Mouse (Mus musculus) hindbrain, embryonic 11.5 days (tissue): ENCODE measurements around the gene Tmem121. TPM values are rescaled to one million over a fixed set of nuclear protein-coding genes. Genes with fewer than 3 reads are reported as not detected.

Experiments
- ATAC-seq: fragments of 200-750 bp; cut with Nextera tagmentation; 2 replicates; pipeline ENCODE4 v1.8.0; 2017; ENCODE audit warnings: mild to moderate bottlenecking, moderate TSS enrichment, moderate library complexity; ENCODE audit not compliant: low FRiP score
- DNase-seq: peaks from one replicate; pipeline ENCODE4 v3.0.0-alpha.2; 2015; ENCODE audit warnings: low spot score
- H3K27ac ChIP-seq: fragments of 300-500 bp; sonication (generic); 2 replicates; pipeline ENCODE4 v1.5.1; 2014; ENCODE audit warnings: mild to moderate bottlenecking, low read depth, low read length
- H3K27me3 ChIP-seq: fragments of 300-500 bp; sonication (generic); 2 replicates; pipeline ENCODE4 v1.6.1; 2014; ENCODE audit warnings: mild to moderate bottlenecking, low read length, moderate library complexity, mixed read lengths; ENCODE audit not compliant: control insufficient read depth, insufficient read depth
- H3K36me3 ChIP-seq: fragments of 300-500 bp; sonication (generic); 2 replicates; pipeline ENCODE4 v1.6.1; 2014; ENCODE audit warnings: mild to moderate bottlenecking, low read length, moderate library complexity, mixed read lengths; ENCODE audit not compliant: control insufficient read depth, insufficient read depth
- H3K4me1 ChIP-seq: fragments of 300-500 bp; sonication (generic); replicated peaks from 2 replicates; pipeline ENCODE4 v1.6.1; 2014; ENCODE audit warnings: low read length, mixed read lengths; ENCODE audit not compliant: control insufficient read depth, insufficient read depth
- H3K4me2 ChIP-seq: fragments of 300-500 bp; sonication (generic); replicated peaks from 2 replicates; pipeline ENCODE4 v1.6.1; 2014; ENCODE audit warnings: mild to moderate bottlenecking, low read depth, low read length
- H3K4me3 ChIP-seq: fragments of 300-500 bp; sonication (generic); 2 replicates; pipeline ENCODE4 v1.5.1; 2014; ENCODE audit warnings: low read depth, low read length
- H3K9ac ChIP-seq: fragments of 300-500 bp; sonication (generic); 2 replicates; pipeline ENCODE4 v1.6.1; 2014; ENCODE audit warnings: low read depth, low read length
- H3K9me3 ChIP-seq: fragments of 300-500 bp; sonication (generic); 2 replicates; pipeline ENCODE4 v1.6.1; 2016; ENCODE audit warnings: low read length; ENCODE audit not compliant: control insufficient read depth
- WGBS: fragments of 180-500 bp; shearing (Covaris S2); extraction: QIAGEN DNeasy Blood & Tissue Kit; methylation state at CpG from one replicate; pipeline ENCODE4 v1.1.7; 2014; 5-methylcytosine and 5-hydroxymethylcytosine counted together
- polyA plus RNA-seq: library from polyadenylated mRNA; unstranded; fragments of >200 nt; fragmentation: Nextera tagmentation; extraction: Ambion mirVana; gene quantifications from 2 replicates; pipeline ENCODE4 v1.2.1, GENCODE M21; 2014

Tmem121 gene
- polyA plus RNA-seq, 1 experiment from 2014 or later = 8.9 TPM

- Histone ChIP-seq H3K27me3 (no peaks in the 10 kb centered on the region), H3K4me3 (no peak overlapping the region), H3K9ac (no peak overlapping the region), H3K4me1 (no peaks in the 10 kb centered on the region), H3K27ac (no peak overlapping the region), H3K4me2 (no peak overlapping the region), H3K36me3 (no peaks in the 10 kb centered on the region), H3K9me3 (no peaks in the 10 kb centered on the region)
- DNase-seq = no peak
- no peak for ATAC-seq
- 80% methylated on average over 6 of the region's 6 CpGs for WGBS
Observed at GRCm38 (mm10) chr12:113207737-113208136, 22.0 kb downstream of the Tmem121 start.

- DNase-seq (no peak), ATAC-seq (no peak)
- H3K9me3 ChIP-seq = no peaks in the 10 kb centered on the region
- no peak overlapping the region for H3K4me2 ChIP-seq
- 89% methylated on average over 17 of the region's 17 CpGs for WGBS
- H3K27me3 ChIP-seq = no peaks in the 10 kb centered on the region
- H3K36me3 ChIP-seq = no peaks in the 10 kb centered on the region
- no peak overlapping the region for H3K4me3 ChIP-seq
- no peaks in the 10 kb centered on the region for H3K4me1 ChIP-seq
- H3K27ac ChIP-seq = no peak overlapping the region
- no peak overlapping the region for H3K9ac ChIP-seq
Observed at GRCm38 (mm10) chr12:113210586-113211378, 25.1 kb downstream of the Tmem121 start.

GRCm38 (mm10) chr12:113211772-113212171, 26.0 kb downstream of the Tmem121 start:
- H3K4me3 ChIP-seq = no peak overlapping the region
- DNase-seq = no peak

GRCm38 (mm10) chr12:113212326-113212924, 26.7 kb downstream of the Tmem121 start:
- no peak overlapping the region for H3K27ac ChIP-seq
- no peak overlapping the region for H3K4me2 ChIP-seq
- DNase-seq (no peak), ATAC-seq (no peak)
- WGBS = 93% methylated on average over 10 of the region's 10 CpGs
- H3K36me3 ChIP-seq = no peaks in the 10 kb centered on the region
- H3K27me3 ChIP-seq = no peaks in the 10 kb centered on the region; the same call in 1 of the 2 replicates
- no peaks in the 10 kb centered on the region for H3K9me3 ChIP-seq
- H3K4me1 ChIP-seq = no peaks in the 10 kb centered on the region
- no peak overlapping the region for H3K9ac ChIP-seq
- H3K4me3 ChIP-seq = no peak overlapping the region

More at GRCm38 (mm10) chr12:113211772-113212171, 26.0 kb downstream of the Tmem121 start:
- Histone ChIP-seq H3K36me3 (no peaks in the 10 kb centered on the region), H3K27me3 (no peaks in the 10 kb centered on the region; the same call in 1 of the 2 replicates), H3K9ac (no peak overlapping the region), H3K27ac (no peak overlapping the region), H3K4me1 (no peaks in the 10 kb centered on the region), H3K4me2 (no peak overlapping the region), H3K9me3 (no peaks in the 10 kb centered on the region)
- WGBS = 87% methylated on average over 5 of the region's 5 CpGs
- ATAC-seq = no peak

- WGBS = 83% methylated on average over 2 of the region's 2 CpGs
- no peak for ATAC-seq
Observed at GRCm38 (mm10) chr12:113213226-113213625, 27.5 kb downstream of the Tmem121 start.

GRCm38 (mm10) chr12:113214072-113214808, 28.5 kb downstream of the Tmem121 start:
- Histone ChIP-seq H3K27ac (no peak overlapping the region), H3K36me3 (no peaks in the 10 kb centered on the region), H3K27me3 (no peaks in the 10 kb centered on the region; the same call in 1 of the 2 replicates), H3K4me3 (no peak overlapping the region), H3K4me2 (no peak overlapping the region), H3K9ac (no peak overlapping the region), H3K9me3 (no peaks in the 10 kb centered on the region), H3K4me1 (no peaks in the 10 kb centered on the region)
- ATAC-seq (no peak), DNase-seq (no peak)
- WGBS = 89% methylated on average over 25 of the region's 25 CpGs

More at GRCm38 (mm10) chr12:113213226-113213625, 27.5 kb downstream of the Tmem121 start:
- DNase-seq = no peak
- H3K36me3 ChIP-seq = no peaks in the 10 kb centered on the region
- H3K27me3 ChIP-seq = no peaks in the 10 kb centered on the region; the same call in 1 of the 2 replicates
- no peak overlapping the region for H3K9ac ChIP-seq
- H3K4me2 ChIP-seq = no peak overlapping the region
- H3K4me3 ChIP-seq = no peak overlapping the region
- H3K4me1 ChIP-seq = no peaks in the 10 kb centered on the region
- H3K27ac ChIP-seq = no peak overlapping the region
- no peaks in the 10 kb centered on the region for H3K9me3 ChIP-seq

- no peaks in the 10 kb centered on the region for H3K36me3 ChIP-seq
- DNase-seq (no peak), ATAC-seq (no peak)
- H3K9me3 ChIP-seq = no peaks in the 10 kb centered on the region
- H3K27ac ChIP-seq = no peak overlapping the region
- no peak overlapping the region for H3K4me3 ChIP-seq
- H3K27me3 ChIP-seq = no peaks in the 10 kb centered on the region; the same call in 1 of the 2 replicates
- WGBS = 90% methylated on average over 16 of the region's 16 CpGs
- H3K4me1 ChIP-seq = no peaks in the 10 kb centered on the region
- no peak overlapping the region for H3K4me2 ChIP-seq
- H3K9ac ChIP-seq = no peak overlapping the region
Observed at GRCm38 (mm10) chr12:113214972-113215666, 29.4 kb downstream of the Tmem121 start.

GRCm38 (mm10) chr12:113215667-113216346, 30.1 kb downstream of the Tmem121 start:
- Histone ChIP-seq H3K27me3 (no peaks in the 10 kb centered on the region; the same call in 1 of the 2 replicates), H3K4me1 (no peaks in the 10 kb centered on the region), H3K36me3 (no peaks in the 10 kb centered on the region), H3K9ac (no peak overlapping the region), H3K4me2 (no peak overlapping the region), H3K9me3 (no peaks in the 10 kb centered on the region), H3K4me3 (no peak overlapping the region), H3K27ac (no peak overlapping the region)
- peak; percentile 79 for DNase-seq
- peak; percentile 6; the same call in 1 of the 2 replicates for ATAC-seq
- 12% methylated on average over 6 of the region's 6 CpGs for WGBS
